Mouse (Mus musculus) liver, embryonic 12.5 days (tissue): ENCODE results near the gene Klhdc7b. TPM values are rescaled to one million over a fixed set of nuclear protein-coding genes. Genes with fewer than 3 reads are reported as not detected.

Experiments used
- ATAC-seq: fragments of 200-750 bp; cut with Nextera tagmentation; 2 replicates; pipeline ENCODE4 v1.8.0; 2017; ENCODE audit warnings: moderate number of reproducible peaks, mild to moderate bottlenecking, moderate library complexity
- H3K27ac ChIP-seq: fragments of 300-500 bp; sonication (generic); 2 replicates; pipeline ENCODE4 v1.5.1; 2016; ENCODE audit warnings: mild to moderate bottlenecking
- H3K27me3 ChIP-seq: fragments of 300-500 bp; sonication (generic); replicated peaks from 2 replicates; pipeline ENCODE4 v1.6.1; 2016; ENCODE audit warnings: mild to moderate bottlenecking, moderate library complexity
- H3K36me3 ChIP-seq: fragments of 300-500 bp; sonication (generic); 2 replicates; pipeline ENCODE4 v1.6.1; 2016; ENCODE audit warnings: mild to moderate bottlenecking, moderate library complexity
- H3K4me1 ChIP-seq: fragments of 300-500 bp; sonication (generic); 2 replicates; pipeline ENCODE4 v1.6.1; 2016
- H3K4me2 ChIP-seq: fragments of 300-500 bp; sonication (generic); 2 replicates; pipeline ENCODE4 v1.6.1; 2016; ENCODE audit warnings: mild to moderate bottlenecking, moderate library complexity
- H3K4me3 ChIP-seq: fragments of 300-500 bp; sonication (generic); 2 replicates; pipeline ENCODE4 v1.5.1; 2016; ENCODE audit warnings: mild to moderate bottlenecking, moderate library complexity
- H3K9ac ChIP-seq: fragments of 300-500 bp; sonication (generic); 2 replicates; pipeline ENCODE4 v1.6.1; 2016; ENCODE audit warnings: mild to moderate bottlenecking, moderate library complexity
- H3K9me3 ChIP-seq: fragments of 300-500 bp; sonication (generic); replicated peaks from 2 replicates; pipeline ENCODE4 v1.6.1; 2016; ENCODE audit warnings: mild to moderate bottlenecking, moderate library complexity
- WGBS: fragments of 180-500 bp; shearing (Covaris S2); methylation state at CpG from one replicate; pipeline ENCODE4 v1.1.7; 2016; ENCODE audit not compliant: insufficient replicate concordance; 5-methylcytosine and 5-hydroxymethylcytosine counted together
- polyA plus RNA-seq: library from polyadenylated mRNA; unstranded; fragments of >200 nt; fragmentation: Nextera tagmentation; extraction: Ambion mirVana; gene quantifications from 2 replicates; pipeline ENCODE4 v1.2.1, GENCODE M21; 2016

Klhdc7b gene
- not detected in 2 replicates for polyA plus RNA-seq

GRCm38 (mm10) chr15:89384617-89385016 lies at the start of gene Klhdc7b:
Klhdc7b (plus strand) TSS chr15:89384917.
- Histone ChIP-seq H3K27me3 (peaks cover 65% of the 10 kb centered on the region), H3K27ac (no peak within 1 kb of the TSS), H3K36me3 (no peaks in the 10 kb centered on the region), H3K9ac (no peak within 1 kb of the TSS), H3K4me2 (no peak within 1 kb of the TSS), H3K4me3 (no peak within 1 kb of the TSS), H3K4me1 (peaks cover 2% of the 10 kb centered on the region), H3K9me3 (no peaks in the 10 kb centered on the region)
- ATAC-seq, result no peak
- WGBS, result 78% methylated on average over 7 of the region's 7 CpGs

- Histone ChIP-seq H3K27ac (no peak overlapping the region), H3K4me2 (no peak overlapping the region), H3K9me3 (no peaks in the 10 kb centered on the region), H3K9ac (no peak overlapping the region), H3K27me3 (peaks cover 9% of the 10 kb centered on the region; the same call in 1 of the 2 replicates), H3K36me3 (no peaks in the 10 kb centered on the region), H3K4me1 (no peaks in the 10 kb centered on the region), H3K4me3 (no peak overlapping the region)
- 73% methylated on average over 14 of the region's 14 CpGs for WGBS
- no peak for ATAC-seq
Observed at GRCm38 (mm10) chr15:89336422-89336821, 48.3 kb upstream of the Klhdc7b start.

GRCm38 (mm10) chr15:89339696-89340095 lies 45.0 kb upstream of the Klhdc7b start:
- Histone ChIP-seq H3K36me3 (no peaks in the 10 kb centered on the region), H3K4me3 (no peak overlapping the region), H3K27ac (no peak overlapping the region), H3K9ac (no peak overlapping the region), H3K27me3 (peaks cover 2% of the 10 kb centered on the region; the same call in 1 of the 2 replicates), H3K4me2 (no peak overlapping the region), H3K4me1 (no peaks in the 10 kb centered on the region), H3K9me3 (no peaks in the 10 kb centered on the region)
- 47% methylated on average over 2 of the region's 2 CpGs for WGBS
- no peak for ATAC-seq

- ATAC-seq, result no peak
- Histone ChIP-seq H3K27ac (no peak overlapping the region), H3K9me3 (no peaks in the 10 kb centered on the region), H3K4me3 (no peak overlapping the region), H3K4me2 (no peak overlapping the region), H3K4me1 (no peaks in the 10 kb centered on the region), H3K9ac (no peak overlapping the region), H3K27me3 (no peaks in the 10 kb centered on the region; the same call in 1 of the 2 replicates), H3K36me3 (no peaks in the 10 kb centered on the region)
- WGBS, result 43% methylated on average over 3 of the region's 3 CpGs
Observed at GRCm38 (mm10) chr15:89340136-89340535, 44.6 kb upstream of the Klhdc7b start.

- no peaks in the 10 kb centered on the region for H3K4me1 ChIP-seq
- H3K36me3 ChIP-seq, result no peaks in the 10 kb centered on the region
- no peaks in the 10 kb centered on the region for H3K9me3 ChIP-seq
- WGBS, result 48% methylated on average over 1 of the region's 1 CpGs
- no peaks in the 10 kb centered on the region; the same call in 1 of the 2 replicates for H3K27me3 ChIP-seq
- H3K9ac ChIP-seq, result no peak overlapping the region
- no peak overlapping the region for H3K27ac ChIP-seq
- no peak for ATAC-seq
- H3K4me3 ChIP-seq, result no peak overlapping the region
- H3K4me2 ChIP-seq, result no peak overlapping the region
Observed at GRCm38 (mm10) chr15:89341678-89342077, 43.0 kb upstream of the Klhdc7b start.

- no peak overlapping the region for H3K9ac ChIP-seq
- no peaks in the 10 kb centered on the region for H3K4me1 ChIP-seq
- no peaks in the 10 kb centered on the region; the same call in 1 of the 2 replicates for H3K27me3 ChIP-seq
- no peak overlapping the region for H3K4me2 ChIP-seq
- no peaks in the 10 kb centered on the region for H3K36me3 ChIP-seq
- H3K9me3 ChIP-seq, result no peaks in the 10 kb centered on the region
- no peak overlapping the region for H3K27ac ChIP-seq
- 56% methylated on average over 3 of the region's 3 CpGs for WGBS
- no peak overlapping the region for H3K4me3 ChIP-seq
- no peak for ATAC-seq
Observed at GRCm38 (mm10) chr15:89343325-89343724, 41.4 kb upstream of the Klhdc7b start.

- Histone ChIP-seq H3K4me1 (peaks cover 14% of the 10 kb centered on the region), H3K27ac (no peak overlapping the region), H3K9ac (no peak overlapping the region), H3K4me3 (no peak overlapping the region), H3K9me3 (no peaks in the 10 kb centered on the region), H3K4me2 (no peak overlapping the region), H3K36me3 (peaks cover 47% of the 10 kb centered on the region), H3K27me3 (no peaks in the 10 kb centered on the region)
- no peak for ATAC-seq
- 84% methylated on average over 5 of the region's 5 CpGs for WGBS
Observed at GRCm38 (mm10) chr15:89350447-89350846, 34.3 kb upstream of the Klhdc7b start.

- no peak overlapping the region for H3K4me2 ChIP-seq
- H3K27me3 ChIP-seq, result no peaks in the 10 kb centered on the region
- WGBS, result 85% methylated on average over 15 of the region's 15 CpGs
- H3K9ac ChIP-seq, result no peak overlapping the region
- ATAC-seq, result no peak
- H3K9me3 ChIP-seq, result no peaks in the 10 kb centered on the region
- no peak overlapping the region for H3K27ac ChIP-seq
- peaks cover 14% of the 10 kb centered on the region for H3K4me1 ChIP-seq
- no peak overlapping the region for H3K4me3 ChIP-seq
- H3K36me3 ChIP-seq, result peaks cover 47% of the 10 kb centered on the region
Observed at GRCm38 (mm10) chr15:89351302-89351701, 33.4 kb upstream of the Klhdc7b start.

- no peak for ATAC-seq
- no peak overlapping the region for H3K9ac ChIP-seq
- no peaks in the 10 kb centered on the region for H3K9me3 ChIP-seq
- no peak overlapping the region for H3K4me2 ChIP-seq
- no peaks in the 10 kb centered on the region for H3K27me3 ChIP-seq
- H3K36me3 ChIP-seq, result peaks cover 47% of the 10 kb centered on the region
- H3K4me1 ChIP-seq, result peaks cover 17% of the 10 kb centered on the region
- WGBS, result 93% methylated on average over 14 of the region's 14 CpGs
- no peak overlapping the region for H3K27ac ChIP-seq
- H3K4me3 ChIP-seq, result no peak overlapping the region
Observed at GRCm38 (mm10) chr15:89352054-89352453, 32.7 kb upstream of the Klhdc7b start.

GRCm38 (mm10) chr15:89352795-89353194 lies 31.9 kb upstream of the Klhdc7b start:
- peaks cover 24% of the 10 kb centered on the region for H3K4me1 ChIP-seq
- no peak for ATAC-seq
- H3K9ac ChIP-seq, result no peak overlapping the region
- no peaks in the 10 kb centered on the region for H3K9me3 ChIP-seq
- no peaks in the 10 kb centered on the region for H3K27me3 ChIP-seq
- WGBS, result 91% methylated on average over 12 of the region's 12 CpGs
- no peak overlapping the region for H3K4me2 ChIP-seq
- H3K27ac ChIP-seq, result no peak overlapping the region
- H3K4me3 ChIP-seq, result no peak overlapping the region
- H3K36me3 ChIP-seq, result peaks cover 47% of the 10 kb centered on the region

- Histone ChIP-seq H3K4me1 (peaks cover 34% of the 10 kb centered on the region), H3K36me3 (peaks cover 56% of the 10 kb centered on the region), H3K9ac (peak overlapping the region; percentile 91), H3K9me3 (no peaks in the 10 kb centered on the region), H3K27ac (no peak overlapping the region), H3K27me3 (no peaks in the 10 kb centered on the region), H3K4me2 (peak overlapping the region; percentile 92), H3K4me3 (peak overlapping the region; percentile 80)
- no peak for ATAC-seq
- 93% methylated on average over 16 of the region's 16 CpGs for WGBS
Observed at GRCm38 (mm10) chr15:89353837-89354236, 30.9 kb upstream of the Klhdc7b start.

- Histone ChIP-seq H3K9ac (peak overlapping the region; percentile 91), H3K27ac (peak overlapping the region; percentile 84; the same call in 1 of the 2 replicates), H3K4me1 (peaks cover 41% of the 10 kb centered on the region), H3K27me3 (no peaks in the 10 kb centered on the region), H3K9me3 (no peaks in the 10 kb centered on the region), H3K4me2 (peak overlapping the region; percentile 92), H3K36me3 (peaks cover 60% of the 10 kb centered on the region), H3K4me3 (peak overlapping the region; percentile 80)
- no peak for ATAC-seq
- 69% methylated on average over 7 of the region's 7 CpGs for WGBS
Observed at GRCm38 (mm10) chr15:89354455-89354854, 30.3 kb upstream of the Klhdc7b start.
